Mouse (Mus musculus): ENCODE results near the gene Irx4.

GRCm38 (mm10) chr13:73305398-73306084 lies 45.3 kb downstream of the Irx4 start:
- TF ChIP-seq POLR2A (IDR thresholded peaks at IDR 0.05; ENCODE audit: borderline replicate concordance, insufficient read depth, low read length) (no peak), CTCF (IDR thresholded peaks at IDR 0.05; ENCODE audit: borderline replicate concordance, insufficient read depth, low read depth, low read length) (no peak)
